In genomic region chr2:49471188-49471587, GRCm38 (mm10) we compare ENCODE assay signal across 16 mouse cellular contexts.
"Had no signal": no experiment of that assay in that cellular context is flagged by ENCODE, and none has a peak within 500 bp of the region (broad histone marks: within the 10 kb centered on the region; RNA-seq: fewer than 3 reads in every experiment).

No protein-coding gene starts in this region.

- H3K4me2 ChIP-seq: neural tube, embryonic 13.5 days; neural tube, embryonic 15.5 days; stomach, embryonic 15.5 days had no signal

- H3K4me1 ChIP-seq: neural tube, embryonic 15.5 days had no signal

- DNase-seq: retina, postnatal 1 day; right cerebral cortex, adult 18-20 months; right cerebral cortex, postnatal 14 days; right cerebral cortex, postnatal 25 days; right cerebral cortex, postnatal 4 days; spleen, adult 18-20 months; thymus, adult 18-20 months; thymus, adult 2 months; thymus, postnatal 14 days; thymus, postnatal 25 days; thymus, postnatal 36 days; thymus, postnatal 4 days had no signal

- H3K36me3 ChIP-seq: neural tube, embryonic 13.5 days; neural tube, embryonic 15.5 days; stomach, embryonic 15.5 days had no signal

- H3K27ac ChIP-seq: neural tube, embryonic 13.5 days; neural tube, embryonic 15.5 days; stomach, embryonic 15.5 days; stomach, postnatal 0 days had no signal

- H3K4me3 ChIP-seq: neural tube, embryonic 13.5 days; neural tube, embryonic 15.5 days; stomach, embryonic 15.5 days had no signal

- H3K9ac ChIP-seq: neural tube, embryonic 13.5 days; neural tube, embryonic 15.5 days; stomach, embryonic 15.5 days had no signal

- H3K9me3 ChIP-seq: neural tube, embryonic 13.5 days; neural tube, embryonic 15.5 days; stomach, embryonic 15.5 days had no signal

- H3K27me3 ChIP-seq: neural tube, embryonic 13.5 days; neural tube, embryonic 15.5 days; stomach, embryonic 15.5 days had no signal
